Mouse (Mus musculus) midbrain, embryonic 15.5 days (tissue): ENCODE data around the gene Slc25a19. TPM values are rescaled to one million over a fixed set of nuclear protein-coding genes. Genes with fewer than 3 reads are reported as not detected.
A peak's percentile ranks its signal among the peaks of the same experiment; 100 is the strongest.
"Not testable (repeated sequence)": the region's sequence is repeated elsewhere in the genome, so short reads cannot be mapped to it uniquely, and the experiment has no call there.

Experiments used
- ATAC-seq: fragments of 200-750 bp; cut with Nextera tagmentation; replicated peaks from 2 replicates; pipeline ENCODE4 v1.8.0; 2017; ENCODE audit warnings: moderate TSS enrichment
- H3K27ac ChIP-seq: fragments of 300-500 bp; sonication (generic); 2 replicates; pipeline ENCODE4 v1.5.1; 2015; ENCODE audit warnings: mild to moderate bottlenecking, inconsistent platforms
- H3K27me3 ChIP-seq: fragments of 300-500 bp; sonication (generic); replicated peaks from 2 replicates; pipeline ENCODE4 v1.6.1; 2015; ENCODE audit warnings: inconsistent platforms
- H3K36me3 ChIP-seq: fragments of 300-500 bp; sonication (generic); replicated peaks from 2 replicates; pipeline ENCODE4 v1.6.1; 2015; ENCODE audit warnings: inconsistent platforms
- H3K4me1 ChIP-seq: fragments of 300-500 bp; sonication (generic); 2 replicates; pipeline ENCODE4 v1.6.1; 2015; ENCODE audit warnings: inconsistent platforms
- H3K4me2 ChIP-seq: fragments of 300-500 bp; sonication (generic); 2 replicates; pipeline ENCODE4 v1.6.1; 2015; ENCODE audit warnings: inconsistent platforms, mild to moderate bottlenecking, moderate library complexity
- H3K4me3 ChIP-seq: fragments of 300-500 bp; sonication (generic); 2 replicates; pipeline ENCODE4 v1.5.1; 2015; ENCODE audit warnings: mild to moderate bottlenecking, inconsistent platforms
- H3K9ac ChIP-seq: fragments of 300-500 bp; sonication (generic); 2 replicates; pipeline ENCODE4 v1.6.1; 2015; ENCODE audit warnings: mild to moderate bottlenecking, inconsistent platforms
- H3K9me3 ChIP-seq: fragments of 300-500 bp; sonication (generic); 2 replicates; pipeline ENCODE4 v1.6.1; 2016; ENCODE audit warnings: inconsistent platforms
- WGBS: fragments of 180-500 bp; shearing (Covaris S2); methylation state at CpG from one replicate; pipeline ENCODE4 v1.1.7; 2015; ENCODE audit warnings: mixed read lengths; 5-methylcytosine and 5-hydroxymethylcytosine counted together
- polyA plus RNA-seq: library from polyadenylated mRNA; unstranded; fragments of >200 nt; fragmentation: Nextera tagmentation; extraction: Ambion mirVana; gene quantifications from 2 replicates; pipeline ENCODE4 v1.2.1, GENCODE M21; 2015

Gene Slc25a19
- polyA plus RNA-seq, 1 experiment from 2014 or later: 43.5 TPM

GRCm38 (mm10) chr11:115653194-115653593 is 25.1 kb upstream of the Slc25a19 start:
- Histone ChIP-seq H3K36me3 (peaks cover 5% of the 10 kb centered on the region; the same call in 1 of the 2 replicates), H3K9me3 (no peaks in the 10 kb centered on the region), H3K4me3 (no peak overlapping the region), H3K4me2 (no peak overlapping the region), H3K27me3 (no peaks in the 10 kb centered on the region), H3K4me1 (no peaks in the 10 kb centered on the region), H3K27ac (no peak overlapping the region), H3K9ac (no peak overlapping the region)
- 88% methylated on average over 3 of the region's 3 CpGs for WGBS
- no peak for ATAC-seq

DNA sequence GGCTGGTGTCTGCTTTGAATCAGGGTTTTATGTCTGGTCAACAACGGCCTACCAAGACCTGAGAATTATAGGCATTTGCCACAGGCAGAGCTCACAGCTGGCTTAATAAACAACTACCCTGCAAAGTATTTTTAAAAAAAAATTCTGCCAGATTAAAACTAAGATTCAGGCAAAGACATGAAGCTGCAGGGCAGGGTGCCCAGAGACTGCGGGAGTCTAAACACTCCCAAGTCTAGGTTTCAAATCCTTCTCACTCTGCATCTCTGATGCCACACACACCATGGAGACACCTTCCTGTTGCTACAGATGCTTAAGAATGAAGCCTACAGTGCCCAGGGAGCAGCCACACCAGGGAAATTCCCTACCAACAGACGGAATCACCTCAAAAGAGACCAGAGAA is 23.6 kb upstream of the Slc25a19 start:
- no peaks in the 10 kb centered on the region for H3K9me3 ChIP-seq
- no peak overlapping the region for H3K9ac ChIP-seq
- WGBS: 91% methylated on average over 3 of the region's 3 CpGs
- no peak overlapping the region for H3K4me2 ChIP-seq
- peaks cover 5% of the 10 kb centered on the region; the same call in 1 of the 2 replicates for H3K36me3 ChIP-seq
- ATAC-seq: no peak
- no peak overlapping the region for H3K27ac ChIP-seq
- H3K27me3 ChIP-seq: no peaks in the 10 kb centered on the region
- no peak overlapping the region for H3K4me3 ChIP-seq
- no peaks in the 10 kb centered on the region for H3K4me1 ChIP-seq

DNA sequence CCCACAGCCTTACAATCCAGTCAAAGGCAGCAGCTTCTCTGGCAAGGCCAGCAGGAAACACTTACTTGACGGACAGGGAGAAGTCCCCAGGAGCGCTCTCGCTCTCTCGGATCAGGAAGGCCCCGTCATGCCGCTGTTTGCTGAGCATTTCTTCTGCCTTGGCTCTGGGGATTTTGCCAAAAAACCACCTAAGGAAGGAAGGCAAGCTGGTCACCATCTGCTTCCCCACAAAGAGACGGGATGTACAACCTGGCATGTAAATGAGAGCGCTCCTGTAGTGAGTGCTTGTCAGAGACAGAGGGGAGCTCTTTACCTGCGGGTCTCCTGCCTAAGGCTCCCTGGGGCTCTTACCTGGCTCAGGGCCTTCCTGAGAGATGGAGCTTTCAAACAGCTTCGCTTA is 21.6 kb upstream of the Slc25a19 start:
- H3K9me3 ChIP-seq: no peaks in the 10 kb centered on the region
- H3K4me1 ChIP-seq: no peaks in the 10 kb centered on the region
- H3K36me3 ChIP-seq: peaks cover 6% of the 10 kb centered on the region
- H3K27ac ChIP-seq: peak overlapping the region; percentile 51
- no peaks in the 10 kb centered on the region for H3K27me3 ChIP-seq
- H3K9ac ChIP-seq: no peak overlapping the region
- H3K4me2 ChIP-seq: no peak overlapping the region
- no peak for ATAC-seq
- no peak overlapping the region for H3K4me3 ChIP-seq
- 54% methylated on average over 10 of the region's 10 CpGs for WGBS

DNA sequence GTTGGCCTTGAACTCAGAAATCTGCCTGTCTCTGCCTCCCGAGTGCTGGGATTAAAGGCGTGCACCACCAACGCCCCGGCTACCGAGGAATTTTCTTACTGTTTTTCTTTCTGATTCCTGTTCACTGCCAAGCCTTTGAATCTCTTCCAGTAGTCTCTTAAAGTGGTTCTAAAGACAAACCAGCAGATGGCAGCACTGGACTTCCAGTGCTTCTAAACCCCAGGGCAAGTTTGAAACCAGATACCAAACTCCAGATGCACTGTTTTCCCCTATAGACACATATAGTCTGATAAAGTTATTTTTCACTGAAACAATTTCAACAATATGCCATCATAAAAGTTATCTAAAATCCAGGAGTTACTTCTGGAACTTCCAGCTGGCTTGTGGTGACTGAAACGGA is 19.4 kb upstream of the Slc25a19 start:
- H3K36me3 ChIP-seq: peaks cover 6% of the 10 kb centered on the region
- H3K9ac ChIP-seq: no peak overlapping the region
- no peaks in the 10 kb centered on the region for H3K9me3 ChIP-seq
- H3K27ac ChIP-seq: no peak overlapping the region
- no peak overlapping the region for H3K4me2 ChIP-seq
- no peaks in the 10 kb centered on the region for H3K4me1 ChIP-seq
- no peak overlapping the region for H3K4me3 ChIP-seq
- no peaks in the 10 kb centered on the region for H3K27me3 ChIP-seq
- 64% methylated on average over 6 of the region's 6 CpGs for WGBS
- no peak for ATAC-seq

DNA sequence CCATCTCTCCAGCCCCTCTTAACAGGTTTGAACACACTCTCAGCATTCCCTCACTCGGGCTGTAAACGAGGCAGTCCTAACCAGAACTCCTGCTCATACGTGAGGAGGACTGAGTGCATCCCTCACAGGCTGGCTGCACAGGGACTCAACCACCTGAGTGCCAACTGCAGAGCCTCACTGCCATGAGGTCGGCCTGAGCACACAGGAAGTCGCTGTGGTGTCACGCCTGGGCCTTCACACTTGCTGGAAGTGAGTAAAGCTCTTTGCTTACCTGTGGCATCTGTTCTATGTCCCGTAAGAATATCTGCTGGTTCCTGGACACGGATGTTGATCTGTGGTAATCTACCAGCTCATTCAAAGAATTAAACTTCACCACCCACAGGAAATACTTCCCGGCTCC is 18.3 kb upstream of the Slc25a19 start:
- Histone ChIP-seq H3K4me1 (no peaks in the 10 kb centered on the region), H3K4me2 (no peak overlapping the region), H3K36me3 (peaks cover 6% of the 10 kb centered on the region), H3K27me3 (no peaks in the 10 kb centered on the region), H3K9me3 (no peaks in the 10 kb centered on the region), H3K9ac (no peak overlapping the region), H3K27ac (no peak overlapping the region), H3K4me3 (no peak overlapping the region)
- no peak for ATAC-seq
- WGBS: 98% methylated on average over 9 of the region's 9 CpGs

GRCm38 (mm10) chr11:115645498-115645897 is 17.4 kb upstream of the Slc25a19 start:
- not testable (repeated sequence) for H3K27me3 ChIP-seq, H3K9ac ChIP-seq, H3K4me1 ChIP-seq, H3K9me3 ChIP-seq, ATAC-seq, H3K27ac ChIP-seq, H3K4me3 ChIP-seq, H3K4me2 ChIP-seq, H3K36me3 ChIP-seq
- 88% methylated on average over 14 of the region's 14 CpGs for WGBS

- Histone ChIP-seq H3K4me2 (no peak overlapping the region), H3K9me3 (no peaks in the 10 kb centered on the region), H3K9ac (no peak overlapping the region), H3K4me3 (no peak overlapping the region), H3K27ac (no peak overlapping the region), H3K4me1 (no peaks in the 10 kb centered on the region), H3K27me3 (no peaks in the 10 kb centered on the region), H3K36me3 (peaks cover 6% of the 10 kb centered on the region)
- ATAC-seq: no peak
- 94% methylated on average over 13 of the region's 13 CpGs for WGBS
Observed at GRCm38 (mm10) chr11:115644308-115644707, 16.2 kb upstream of the Slc25a19 start.

DNA sequence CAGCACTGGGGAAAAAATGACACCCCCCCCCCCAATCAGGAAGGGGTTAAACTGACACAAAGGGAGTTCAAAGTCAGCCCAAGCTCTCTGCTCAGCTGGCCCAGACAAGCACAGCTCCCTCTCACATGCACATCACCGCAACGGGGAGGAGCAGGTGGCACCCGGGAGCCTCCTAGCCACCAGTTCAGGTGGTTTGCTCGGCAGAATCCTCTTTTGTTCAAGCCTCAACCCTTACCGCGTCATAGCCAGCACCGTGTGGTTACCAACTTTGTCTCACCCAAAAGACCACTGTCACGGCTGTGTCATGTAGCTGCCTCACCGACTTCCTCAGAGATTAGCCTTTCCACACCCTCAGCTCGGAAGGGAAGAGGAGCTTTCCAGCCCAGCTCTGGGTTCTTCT is 15.2 kb upstream of the Slc25a19 start:
- H3K27me3 ChIP-seq: no peaks in the 10 kb centered on the region
- WGBS: 73% methylated on average over 10 of the region's 10 CpGs
- no peak for ATAC-seq

DNA sequence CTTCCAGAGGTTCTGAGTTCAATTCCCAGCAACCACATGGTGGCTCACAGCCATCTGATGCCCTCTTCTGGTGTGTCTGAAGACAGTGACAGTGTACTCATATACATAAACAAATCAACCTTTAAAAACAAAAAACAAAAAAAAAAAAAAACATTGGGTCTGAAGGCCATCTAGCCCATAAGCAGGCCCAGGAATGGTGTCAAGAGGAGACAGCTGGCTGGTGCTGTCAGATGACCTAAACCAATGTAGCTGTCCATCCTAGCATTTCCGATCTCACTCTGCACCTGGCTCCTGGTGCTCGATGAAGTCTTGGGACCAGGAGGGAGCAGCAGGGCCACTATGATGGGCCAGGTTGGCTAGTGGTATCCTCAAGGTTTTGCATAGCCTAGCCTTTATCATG is 14.6 kb upstream of the Slc25a19 start:
- Histone ChIP-seq H3K36me3 (peaks cover 6% of the 10 kb centered on the region), H3K27me3 (no peaks in the 10 kb centered on the region), H3K27ac (no peak overlapping the region), H3K9me3 (no peaks in the 10 kb centered on the region), H3K4me2 (no peak overlapping the region), H3K4me3 (no peak overlapping the region), H3K9ac (no peak overlapping the region), H3K4me1 (no peaks in the 10 kb centered on the region)
- WGBS: 96% methylated on average over 2 of the region's 2 CpGs
- no peak for ATAC-seq

More for the DNA sequence above, 15.2 kb upstream of the Slc25a19 start:
- no peak overlapping the region for H3K4me2 ChIP-seq
- H3K9ac ChIP-seq: no peak overlapping the region
- H3K4me1 ChIP-seq: no peaks in the 10 kb centered on the region
- H3K4me3 ChIP-seq: no peak overlapping the region
- no peak overlapping the region for H3K27ac ChIP-seq
- peaks cover 6% of the 10 kb centered on the region for H3K36me3 ChIP-seq
- H3K9me3 ChIP-seq: no peaks in the 10 kb centered on the region

DNA sequence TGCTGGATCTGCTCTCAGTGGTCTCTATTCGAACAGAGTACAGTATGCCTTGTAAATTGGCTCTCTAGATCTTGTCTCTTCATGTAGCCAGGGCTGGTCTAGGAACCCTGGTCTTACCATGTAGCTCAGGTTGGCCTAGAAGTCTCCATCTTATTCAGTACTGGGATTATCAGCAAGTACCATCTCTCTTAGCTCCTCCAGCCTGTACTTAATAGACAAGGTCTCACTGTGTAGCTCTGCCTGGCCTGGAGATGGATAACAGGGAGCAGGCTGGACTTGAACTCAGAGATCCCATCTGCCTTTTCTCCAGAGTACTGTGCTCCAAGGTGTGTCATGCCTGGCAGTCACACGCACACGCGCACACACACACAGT is 13.6 kb upstream of the Slc25a19 start:
- no peaks in the 10 kb centered on the region for H3K4me1 ChIP-seq
- no peak overlapping the region for H3K4me3 ChIP-seq
- H3K36me3 ChIP-seq: peaks cover 6% of the 10 kb centered on the region
- no peak overlapping the region for H3K9ac ChIP-seq
- no peak for ATAC-seq
- H3K27ac ChIP-seq: no peak overlapping the region
- H3K27me3 ChIP-seq: no peaks in the 10 kb centered on the region
- H3K9me3 ChIP-seq: no peaks in the 10 kb centered on the region
- H3K4me2 ChIP-seq: no peak overlapping the region
- WGBS: 85% methylated on average over 4 of the region's 4 CpGs

DNA sequence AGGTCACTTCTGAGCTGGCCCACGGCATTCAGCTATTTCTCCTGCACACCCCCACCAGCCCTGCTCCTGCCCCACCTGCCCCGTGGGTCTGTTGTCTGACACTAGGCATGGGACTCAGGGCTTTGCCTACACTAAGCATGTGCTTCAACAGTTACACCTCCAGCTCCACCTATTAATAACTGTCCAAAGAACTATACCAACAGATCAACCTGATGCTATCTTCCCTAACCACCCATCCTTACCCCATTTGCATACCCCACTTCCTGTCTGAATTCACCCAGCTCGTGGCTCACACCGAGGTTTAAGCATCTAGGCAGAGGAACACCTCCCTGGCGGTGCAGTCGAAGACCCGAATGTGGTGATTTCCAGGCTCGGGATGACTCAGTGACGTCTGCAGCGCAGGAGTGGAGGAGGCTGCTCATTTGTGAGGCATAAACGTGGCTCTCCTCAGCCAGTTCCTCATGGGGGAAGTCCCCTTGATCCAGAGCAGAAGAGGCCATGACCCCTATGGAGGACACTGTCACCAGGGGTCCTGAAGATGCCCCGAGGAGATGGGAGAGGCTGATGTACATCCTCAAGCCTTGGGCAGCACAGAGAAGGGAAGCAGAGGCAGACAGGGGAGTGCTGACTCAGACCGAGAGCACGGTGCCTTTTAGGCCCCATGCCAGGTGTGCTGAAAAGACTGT is 13.0 kb upstream of the Slc25a19 start:
- Histone ChIP-seq H3K4me2 (no peak overlapping the region), H3K9ac (no peak overlapping the region), H3K4me3 (no peak overlapping the region), H3K9me3 (no peaks in the 10 kb centered on the region), H3K27ac (no peak overlapping the region), H3K36me3 (peaks cover 2% of the 10 kb centered on the region; the same call in 1 of the 2 replicates), H3K27me3 (no peaks in the 10 kb centered on the region), H3K4me1 (no peaks in the 10 kb centered on the region)
- WGBS: 61% methylated on average over 14 of the region's 14 CpGs
- no peak for ATAC-seq

GRCm38 (mm10) chr11:115640311-115640828 is 12.3 kb upstream of the Slc25a19 start:
- no peak overlapping the region for H3K4me2 ChIP-seq
- H3K27me3 ChIP-seq: no peaks in the 10 kb centered on the region
- WGBS: 83% methylated on average over 3 of the region's 4 CpGs
- no peak overlapping the region for H3K27ac ChIP-seq
- H3K36me3 ChIP-seq: no peaks in the 10 kb centered on the region; the same call in 1 of the 2 replicates
- H3K4me3 ChIP-seq: no peak overlapping the region
- H3K9me3 ChIP-seq: no peaks in the 10 kb centered on the region
- no peaks in the 10 kb centered on the region for H3K4me1 ChIP-seq
- no peak overlapping the region for H3K9ac ChIP-seq
- no peak for ATAC-seq

DNA sequence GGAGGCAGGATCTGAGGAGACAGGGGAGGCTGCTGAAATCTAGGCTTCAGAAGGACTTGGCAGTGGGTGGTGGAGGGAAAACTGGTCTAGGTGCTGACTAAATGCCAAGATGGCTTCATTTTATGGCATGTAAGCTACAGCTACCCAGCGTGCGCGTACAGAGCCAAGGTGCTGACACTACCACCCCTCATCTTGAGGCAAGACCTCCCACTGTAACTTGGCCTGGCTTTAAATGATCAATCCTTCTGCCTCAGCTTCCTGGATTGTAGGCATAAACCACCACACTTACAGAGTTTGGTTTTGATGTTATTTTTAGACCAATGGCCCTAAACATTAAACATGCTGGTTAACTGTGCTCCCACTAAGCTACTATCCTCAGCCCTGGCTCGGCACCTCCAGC is 11.4 kb upstream of the Slc25a19 start:
- Histone ChIP-seq H3K4me1 (no peaks in the 10 kb centered on the region), H3K4me2 (no peak overlapping the region), H3K4me3 (no peak overlapping the region), H3K27ac (no peak overlapping the region), H3K36me3 (no peaks in the 10 kb centered on the region; the same call in 1 of the 2 replicates), H3K9ac (no peak overlapping the region), H3K27me3 (no peaks in the 10 kb centered on the region), H3K9me3 (no peaks in the 10 kb centered on the region)
- no peak for ATAC-seq
- 97% methylated on average over 4 of the region's 4 CpGs for WGBS
